Mouse (Mus musculus): ENCODE measurements around the gene Galntl6. TPM values are rescaled to one million over a fixed set of nuclear protein-coding genes. Genes with fewer than 3 reads are reported as not detected.

The Galntl6 gene
- polyA plus RNA-seq, 1 experiment = not detected

- Histone ChIP-seq H3K27ac (ENCODE audit: insufficient read depth, low read length) (no peak overlapping the region), H3K36me3 (ENCODE audit: control insufficient read depth, insufficient read depth, low read length) (no peaks in the 10 kb centered on the region), H3K27me3 (ENCODE audit: control insufficient read depth, insufficient read depth, low read length) (no peaks in the 10 kb centered on the region), H3K4me3 (ENCODE audit: extremely low read depth, insufficient read depth, insufficient read length) (no peak overlapping the region), H3K4me1 (ENCODE audit: control insufficient read depth, insufficient read depth, insufficient read length) (no peaks in the 10 kb centered on the region; the same call in 1 of the 2 replicates)
- TF ChIP-seq CTCF (IDR thresholded peaks at IDR 0.05; ENCODE audit: extremely low read depth, insufficient read depth, insufficient read length, insufficient replicate concordance) = no peak
- TF ChIP-seq POLR2A (IDR thresholded peaks at IDR 0.05; ENCODE audit: low read depth, low read length) = no peak
- no peak for DNase-seq (ENCODE audit: low read depth in 1 of 2, low spot score in 2 of 2)
Measured at GRCm38 (mm10) chr8:57758857-57759256, 1153.6 kb downstream of the Galntl6 start.

GRCm38 (mm10) chr8:57757476-57757875, 1155.0 kb downstream of the Galntl6 start:
- Histone ChIP-seq H3K27ac (ENCODE audit: insufficient read depth, low read length) (no peak overlapping the region), H3K36me3 (ENCODE audit: control insufficient read depth, insufficient read depth, low read length) (no peaks in the 10 kb centered on the region), H3K4me3 (ENCODE audit: extremely low read depth, insufficient read depth, insufficient read length) (no peak overlapping the region), H3K27me3 (ENCODE audit: control insufficient read depth, insufficient read depth, low read length) (no peaks in the 10 kb centered on the region), H3K4me1 (ENCODE audit: control insufficient read depth, insufficient read depth, insufficient read length) (no peaks in the 10 kb centered on the region; the same call in 1 of the 2 replicates)
- TF ChIP-seq CTCF (IDR thresholded peaks at IDR 0.05; ENCODE audit: extremely low read depth, insufficient read depth, insufficient read length, insufficient replicate concordance) (no peak), POLR2A (IDR thresholded peaks at IDR 0.05; ENCODE audit: low read depth, low read length) (no peak)
- no peak for DNase-seq (ENCODE audit: low read depth in 1 of 2, low spot score in 2 of 2)

- Histone ChIP-seq H3K27me3 (ENCODE audit: control insufficient read depth, insufficient read depth, low read length) (no peaks in the 10 kb centered on the region), H3K27ac (ENCODE audit: insufficient read depth, low read length) (no peak overlapping the region), H3K36me3 (ENCODE audit: control insufficient read depth, insufficient read depth, low read length) (no peaks in the 10 kb centered on the region), H3K4me1 (ENCODE audit: control insufficient read depth, insufficient read depth, insufficient read length) (no peaks in the 10 kb centered on the region; the same call in 1 of the 2 replicates), H3K4me3 (ENCODE audit: extremely low read depth, insufficient read depth, insufficient read length) (no peak overlapping the region)
- TF ChIP-seq POLR2A (IDR thresholded peaks at IDR 0.05; ENCODE audit: low read depth, low read length) (no peak), CTCF (IDR thresholded peaks at IDR 0.05; ENCODE audit: extremely low read depth, insufficient read depth, insufficient read length, insufficient replicate concordance) (no peak)
- WGBS = 85% methylated on average over 6 of the region's 6 CpGs
- no peak for DNase-seq (ENCODE audit: low read depth in 1 of 2, low spot score in 2 of 2)
Measured at GRCm38 (mm10) chr8:57754066-57754465, 1158.4 kb downstream of the Galntl6 start.

- TF ChIP-seq POLR2A (IDR thresholded peaks at IDR 0.05; ENCODE audit: low read depth, low read length) (no peak), CTCF (IDR thresholded peaks at IDR 0.05; ENCODE audit: extremely low read depth, insufficient read depth, insufficient read length, insufficient replicate concordance) (no peak)
- Histone ChIP-seq H3K27ac (ENCODE audit: insufficient read depth, low read length) (no peak overlapping the region), H3K4me1 (ENCODE audit: control insufficient read depth, insufficient read depth, insufficient read length) (no peaks in the 10 kb centered on the region), H3K27me3 (ENCODE audit: control insufficient read depth, insufficient read depth, low read length) (no peaks in the 10 kb centered on the region), H3K36me3 (ENCODE audit: control insufficient read depth, insufficient read depth, low read length) (no peaks in the 10 kb centered on the region), H3K4me3 (ENCODE audit: extremely low read depth, insufficient read depth, insufficient read length) (no peak overlapping the region)
- 89% methylated on average over 12 of the region's 12 CpGs for WGBS
- no peak for DNase-seq (ENCODE audit: low read depth in 1 of 2, low spot score in 2 of 2)
Measured at GRCm38 (mm10) chr8:57743636-57744035, 1168.8 kb downstream of the Galntl6 start.

GRCm38 (mm10) chr8:57741983-57742382, 1170.5 kb downstream of the Galntl6 start:
- H3K4me3 ChIP-seq (ENCODE audit: extremely low read depth, insufficient read depth, insufficient read length) = no peak overlapping the region
- H3K27me3 ChIP-seq (ENCODE audit: control insufficient read depth, insufficient read depth, low read length) = no peaks in the 10 kb centered on the region
- no peak for DNase-seq (ENCODE audit: low read depth in 1 of 2, low spot score in 2 of 2)
- no peak overlapping the region for H3K27ac ChIP-seq (ENCODE audit: insufficient read depth, low read length)
- H3K4me1 ChIP-seq (ENCODE audit: control insufficient read depth, insufficient read depth, insufficient read length) = no peaks in the 10 kb centered on the region
- TF ChIP-seq CTCF (IDR thresholded peaks at IDR 0.05; ENCODE audit: extremely low read depth, insufficient read depth, insufficient read length, insufficient replicate concordance) (no peak), POLR2A (IDR thresholded peaks at IDR 0.05; ENCODE audit: low read depth, low read length) (no peak)
- WGBS = 56% methylated on average over 6 of the region's 6 CpGs
- H3K36me3 ChIP-seq (ENCODE audit: control insufficient read depth, insufficient read depth, low read length) = no peaks in the 10 kb centered on the region

GRCm38 (mm10) chr8:57741309-57741708, 1171.1 kb downstream of the Galntl6 start:
- no peaks in the 10 kb centered on the region for H3K27me3 ChIP-seq (ENCODE audit: control insufficient read depth, insufficient read depth, low read length)
- H3K27ac ChIP-seq (ENCODE audit: insufficient read depth, low read length) = no peak overlapping the region
- H3K4me1 ChIP-seq (ENCODE audit: control insufficient read depth, insufficient read depth, insufficient read length) = no peaks in the 10 kb centered on the region
- TF ChIP-seq POLR2A (IDR thresholded peaks at IDR 0.05; ENCODE audit: low read depth, low read length) (no peak), CTCF (IDR thresholded peaks at IDR 0.05; ENCODE audit: extremely low read depth, insufficient read depth, insufficient read length, insufficient replicate concordance) (no peak)
- no peak overlapping the region for H3K4me3 ChIP-seq (ENCODE audit: extremely low read depth, insufficient read depth, insufficient read length)
- DNase-seq (ENCODE audit: low read depth in 1 of 2, low spot score in 2 of 2) = no peak
- 87% methylated on average over 8 of the region's 8 CpGs for WGBS
- no peaks in the 10 kb centered on the region for H3K36me3 ChIP-seq (ENCODE audit: control insufficient read depth, insufficient read depth, low read length)

- H3K27me3 ChIP-seq (ENCODE audit: control insufficient read depth, insufficient read depth, low read length) = no peaks in the 10 kb centered on the region
- no peak for TF ChIP-seq CTCF (IDR thresholded peaks at IDR 0.05; ENCODE audit: extremely low read depth, insufficient read depth, insufficient read length, insufficient replicate concordance)
- TF ChIP-seq POLR2A (IDR thresholded peaks at IDR 0.05; ENCODE audit: low read depth, low read length) = no peak
- DNase-seq (ENCODE audit: low read depth in 1 of 2, low spot score in 2 of 2) = no peak
- no peaks in the 10 kb centered on the region for H3K4me1 ChIP-seq (ENCODE audit: control insufficient read depth, insufficient read depth, insufficient read length)
- H3K27ac ChIP-seq (ENCODE audit: insufficient read depth, low read length) = no peak overlapping the region
- no peak overlapping the region for H3K4me3 ChIP-seq (ENCODE audit: extremely low read depth, insufficient read depth, insufficient read length)
- no peaks in the 10 kb centered on the region for H3K36me3 ChIP-seq (ENCODE audit: control insufficient read depth, insufficient read depth, low read length)
- 89% methylated on average over 4 of the region's 4 CpGs for WGBS
Measured at GRCm38 (mm10) chr8:57737281-57737680, 1175.2 kb downstream of the Galntl6 start.
